Mouse (Mus musculus): Measurements from ENCODE around the gene Prkn. TPM values are rescaled to one million over a fixed set of nuclear protein-coding genes. Genes with fewer than 3 reads are reported as not detected.

Gene Prkn
- polyA plus RNA-seq, 1 experiment from 2014 or later = 0.96 TPM

DNA sequence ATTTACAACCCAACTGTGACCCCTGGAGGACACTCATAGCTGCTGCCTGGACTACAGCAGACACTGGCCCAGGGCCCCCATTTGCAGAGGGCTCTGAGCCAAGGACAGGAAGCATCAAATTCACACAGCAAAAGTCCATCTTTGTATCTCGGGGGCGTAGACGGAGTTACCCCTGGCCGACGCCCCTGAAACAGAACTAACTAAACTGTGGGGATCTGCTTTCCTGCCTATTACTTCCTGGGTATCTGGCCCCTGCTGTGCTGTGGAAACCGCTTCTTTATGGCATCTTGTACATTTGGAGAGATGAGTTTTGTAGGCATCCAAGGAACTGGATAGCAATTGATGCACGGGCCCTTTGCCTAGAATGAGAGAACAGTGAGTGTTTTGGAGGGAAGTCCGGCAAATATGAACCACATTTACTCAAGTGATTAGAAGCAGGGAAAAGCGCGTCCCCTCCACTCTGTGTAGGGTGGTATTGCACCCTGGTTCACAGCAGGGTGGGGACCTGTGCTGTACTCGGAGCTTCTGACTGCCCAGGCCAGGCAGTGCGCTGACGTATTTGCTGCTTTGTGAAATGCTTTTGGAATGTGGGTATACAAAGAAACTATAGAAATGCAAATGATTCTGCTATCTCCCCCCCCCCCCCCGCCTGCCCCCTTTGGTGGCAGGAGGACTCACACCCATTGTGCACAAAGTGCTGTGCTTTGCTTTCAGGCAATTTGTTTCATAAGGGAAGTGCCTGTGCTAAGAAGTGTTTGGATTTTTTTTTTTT is 227.7 kb downstream of the Prkn start:
- Histone ChIP-seq H3K36me3 (ENCODE audit: control insufficient read depth, insufficient read depth) (no peaks in the 10 kb centered on the region), H3K27ac (ENCODE audit: low read depth, low read length) (no peak overlapping the region), H3K4me3 (ENCODE audit: low read depth, low read length) (no peak overlapping the region), H3K9ac (ENCODE audit: low read depth, low read length) (no peak overlapping the region), H3K4me1 (replicated peaks; ENCODE audit: control insufficient read depth, insufficient read depth, low read length) (no peaks in the 10 kb centered on the region), H3K27me3 (replicated peaks; ENCODE audit: control insufficient read depth, insufficient read depth, low read length) (no peaks in the 10 kb centered on the region), H3K4me2 (replicated peaks; ENCODE audit: low read depth) (no peak overlapping the region), H3K9me3 (ENCODE audit: control insufficient read depth) (no peaks in the 10 kb centered on the region)
- TF ChIP-seq CTCF (IDR thresholded peaks at IDR 0.05; ENCODE audit: low read depth) = peak; percentile 65
- no peak for ATAC-seq
- 24% methylated on average over 14 of the region's 14 CpGs for WGBS

DNA sequence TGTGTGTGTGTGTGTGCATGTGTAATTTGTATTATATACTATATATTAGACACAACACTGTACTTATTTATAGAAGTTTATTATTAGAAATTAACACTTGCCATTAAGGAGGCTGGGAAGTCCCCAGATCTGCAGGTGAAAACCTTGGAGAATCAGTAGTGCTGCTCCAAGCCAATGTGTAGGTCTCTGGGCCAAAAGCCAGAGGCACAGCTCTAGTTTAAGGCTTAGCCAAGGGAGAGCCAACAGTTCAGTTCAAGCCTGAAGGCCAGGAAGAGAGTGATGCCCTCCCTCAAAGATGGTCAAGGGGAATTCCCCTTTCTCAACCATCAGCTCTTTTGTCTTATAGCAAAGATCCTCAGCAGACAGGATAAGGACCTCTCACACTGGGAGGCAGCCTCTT is 230.8 kb downstream of the Prkn start:
- Histone ChIP-seq H3K27ac (ENCODE audit: low read depth, low read length) (no peak overlapping the region), H3K9me3 (ENCODE audit: control insufficient read depth) (no peaks in the 10 kb centered on the region), H3K4me2 (replicated peaks; ENCODE audit: low read depth) (no peak overlapping the region), H3K9ac (ENCODE audit: low read depth, low read length) (no peak overlapping the region), H3K4me1 (replicated peaks; ENCODE audit: control insufficient read depth, insufficient read depth, low read length) (no peaks in the 10 kb centered on the region), H3K27me3 (replicated peaks; ENCODE audit: control insufficient read depth, insufficient read depth, low read length) (no peaks in the 10 kb centered on the region), H3K36me3 (ENCODE audit: control insufficient read depth, insufficient read depth) (no peaks in the 10 kb centered on the region), H3K4me3 (ENCODE audit: low read depth, low read length) (no peak overlapping the region)
- ATAC-seq = no peak
- no peak for TF ChIP-seq CTCF (IDR thresholded peaks at IDR 0.05; ENCODE audit: low read depth)

DNA sequence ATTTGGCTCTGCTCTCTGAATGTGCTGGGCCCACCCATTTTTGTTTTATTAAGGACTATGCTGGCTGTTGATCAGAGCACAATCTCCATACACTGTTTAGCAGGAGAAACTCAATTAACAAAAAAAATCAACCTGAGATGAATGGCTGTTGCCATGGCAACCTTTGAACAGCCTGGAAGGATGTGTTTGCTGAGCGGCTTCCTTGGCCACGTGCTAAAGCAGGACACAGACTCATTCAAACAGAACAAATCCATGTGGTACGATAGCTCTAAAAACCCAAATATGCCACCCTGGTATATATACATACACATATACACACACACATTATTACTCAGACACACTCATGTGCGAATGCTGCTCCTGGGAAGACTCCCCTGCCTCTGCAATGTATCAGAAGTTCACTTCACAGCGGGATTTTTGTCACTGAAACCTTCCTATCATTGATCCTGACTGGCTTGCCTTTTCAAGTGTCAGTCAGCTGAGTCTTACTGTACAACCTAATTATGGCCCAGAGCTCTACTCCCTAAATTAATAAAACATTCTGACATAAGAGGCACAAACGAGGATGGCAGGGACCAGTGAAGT is 236.2 kb downstream of the Prkn start:
- no peaks in the 10 kb centered on the region for H3K9me3 ChIP-seq (ENCODE audit: control insufficient read depth)
- H3K27ac ChIP-seq (ENCODE audit: low read depth, low read length) = no peak overlapping the region
- H3K4me3 ChIP-seq (ENCODE audit: low read depth, low read length) = no peak overlapping the region
- H3K36me3 ChIP-seq (ENCODE audit: control insufficient read depth, insufficient read depth) = no peaks in the 10 kb centered on the region
- ATAC-seq = no peak
- TF ChIP-seq CTCF (IDR thresholded peaks at IDR 0.05; ENCODE audit: low read depth) = no peak
- H3K4me1 ChIP-seq (replicated peaks; ENCODE audit: control insufficient read depth, insufficient read depth, low read length) = no peaks in the 10 kb centered on the region
- no peak overlapping the region for H3K4me2 ChIP-seq (replicated peaks; ENCODE audit: low read depth)
- 50% methylated on average over 6 of the region's 6 CpGs for WGBS
- H3K27me3 ChIP-seq (replicated peaks; ENCODE audit: control insufficient read depth, insufficient read depth, low read length) = no peaks in the 10 kb centered on the region
- no peak overlapping the region for H3K9ac ChIP-seq (ENCODE audit: low read depth, low read length)

DNA sequence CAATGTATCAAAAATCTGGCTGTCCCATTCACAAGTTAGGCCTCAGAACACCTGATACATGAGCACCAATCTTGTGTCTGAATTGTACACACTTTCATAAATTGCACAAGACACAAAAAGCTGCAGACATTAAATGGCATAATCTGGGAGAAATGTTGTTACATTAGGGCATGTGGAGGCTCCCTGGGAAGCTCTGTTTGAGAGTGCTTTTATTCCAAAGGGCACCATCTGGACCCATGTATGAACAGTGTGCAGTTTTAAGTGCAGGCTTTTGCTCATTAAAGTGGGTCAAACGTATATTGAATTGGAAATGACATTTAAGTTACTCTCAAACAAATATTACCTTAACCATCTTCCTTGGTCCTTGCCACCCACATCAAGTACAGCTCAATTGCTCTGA is 246.3 kb downstream of the Prkn start:
- H3K4me1 ChIP-seq (replicated peaks; ENCODE audit: control insufficient read depth, insufficient read depth, low read length) = no peaks in the 10 kb centered on the region
- H3K27ac ChIP-seq (ENCODE audit: low read depth, low read length) = no peak overlapping the region
- H3K36me3 ChIP-seq (ENCODE audit: control insufficient read depth, insufficient read depth) = no peaks in the 10 kb centered on the region
- 68% methylated on average over 1 of the region's 1 CpGs for WGBS
- H3K27me3 ChIP-seq (replicated peaks; ENCODE audit: control insufficient read depth, insufficient read depth, low read length) = no peaks in the 10 kb centered on the region
- H3K4me2 ChIP-seq (replicated peaks; ENCODE audit: low read depth) = no peak overlapping the region
- H3K4me3 ChIP-seq (ENCODE audit: low read depth, low read length) = no peak overlapping the region
- no peaks in the 10 kb centered on the region for H3K9me3 ChIP-seq (ENCODE audit: control insufficient read depth)
- H3K9ac ChIP-seq (ENCODE audit: low read depth, low read length) = no peak overlapping the region
- TF ChIP-seq CTCF (IDR thresholded peaks at IDR 0.05; ENCODE audit: low read depth) = no peak
- no peak for ATAC-seq

DNA sequence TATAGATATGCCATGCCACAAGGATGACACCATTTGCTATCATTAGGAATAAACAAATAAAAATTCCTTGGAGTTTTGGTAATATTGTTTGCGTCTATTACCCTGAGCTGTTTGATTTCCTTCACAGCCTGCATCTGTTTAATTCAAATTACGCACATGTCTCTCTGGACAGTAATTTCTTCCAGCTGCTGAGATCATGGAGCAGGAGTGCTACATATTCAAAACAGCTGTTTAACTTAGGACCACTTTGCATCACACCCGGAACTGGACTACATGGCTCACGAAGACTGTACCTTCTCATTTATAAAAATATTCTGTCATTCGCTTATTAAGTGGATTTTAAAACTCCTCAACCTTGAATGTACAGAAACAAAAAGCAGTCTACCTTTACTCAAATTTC is 246.9 kb downstream of the Prkn start:
- H3K9me3 ChIP-seq (ENCODE audit: control insufficient read depth) = no peaks in the 10 kb centered on the region
- H3K9ac ChIP-seq (ENCODE audit: low read depth, low read length) = no peak overlapping the region
- no peak for TF ChIP-seq CTCF (IDR thresholded peaks at IDR 0.05; ENCODE audit: low read depth)
- no peaks in the 10 kb centered on the region for H3K36me3 ChIP-seq (ENCODE audit: control insufficient read depth, insufficient read depth)
- 64% methylated on average over 5 of the region's 5 CpGs for WGBS
- H3K4me3 ChIP-seq (ENCODE audit: low read depth, low read length) = no peak overlapping the region
- no peak overlapping the region for H3K27ac ChIP-seq (ENCODE audit: low read depth, low read length)
- no peak for ATAC-seq
- no peak overlapping the region for H3K4me2 ChIP-seq (replicated peaks; ENCODE audit: low read depth)
- no peaks in the 10 kb centered on the region for H3K4me1 ChIP-seq (replicated peaks; ENCODE audit: control insufficient read depth, insufficient read depth, low read length)
- H3K27me3 ChIP-seq (replicated peaks; ENCODE audit: control insufficient read depth, insufficient read depth, low read length) = no peaks in the 10 kb centered on the region

DNA sequence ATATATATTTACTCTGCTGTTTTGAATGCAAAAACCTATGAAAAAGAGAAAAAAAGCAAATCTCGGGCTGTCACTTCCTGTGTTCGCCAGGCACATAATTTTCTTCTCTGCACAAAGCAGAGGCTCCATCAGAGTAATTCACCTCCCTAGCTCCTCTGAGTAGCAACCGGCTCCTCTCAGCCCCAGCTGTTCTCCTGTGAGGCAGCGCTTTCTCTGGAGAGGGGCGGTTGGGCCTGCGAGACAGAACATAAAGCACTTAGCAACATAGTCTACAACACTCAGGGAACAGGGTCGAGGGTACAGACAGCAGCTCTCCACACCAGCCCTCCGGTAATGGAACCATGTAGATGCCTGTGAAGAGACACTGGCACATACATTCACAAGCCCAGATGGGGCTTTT is 247.6 kb downstream of the Prkn start:
- Histone ChIP-seq H3K4me1 (replicated peaks; ENCODE audit: control insufficient read depth, insufficient read depth, low read length) (no peaks in the 10 kb centered on the region), H3K4me2 (replicated peaks; ENCODE audit: low read depth) (no peak overlapping the region), H3K36me3 (ENCODE audit: control insufficient read depth, insufficient read depth) (no peaks in the 10 kb centered on the region), H3K9ac (ENCODE audit: low read depth, low read length) (no peak overlapping the region), H3K9me3 (ENCODE audit: control insufficient read depth) (no peaks in the 10 kb centered on the region), H3K27ac (ENCODE audit: low read depth, low read length) (no peak overlapping the region), H3K27me3 (replicated peaks; ENCODE audit: control insufficient read depth, insufficient read depth, low read length) (no peaks in the 10 kb centered on the region), H3K4me3 (ENCODE audit: low read depth, low read length) (no peak overlapping the region)
- 60% methylated on average over 8 of the region's 8 CpGs for WGBS
- TF ChIP-seq CTCF (IDR thresholded peaks at IDR 0.05; ENCODE audit: low read depth) = no peak
- ATAC-seq = no peak
